Mouse (Mus musculus): ENCODE results near the gene Duox1. TPM values are rescaled to one million over a fixed set of nuclear protein-coding genes. Genes with fewer than 3 reads are reported as not detected.
A peak's percentile ranks its signal among the peaks of the same experiment; 100 is the strongest.

Duox1 gene
- total and polyA plus RNA-seq, 2 experiments from 2014 or later, result 0.10 to 0.14 TPM

GRCm38 (mm10) chr2:122297271-122298095, 18.0 kb upstream of the Duox1 start:
- Histone ChIP-seq H3K36me3 (ENCODE audit: insufficient read depth, low read length) (no peaks in the 10 kb centered on the region), H3K27me3 (ENCODE audit: insufficient read depth, low read length) (peaks cover 46% of the 10 kb centered on the region), H3K4me1 (ENCODE audit: insufficient read depth, low read length) (peaks cover 29% of the 10 kb centered on the region), H3K9ac (replicated peaks; ENCODE audit: low read length) (no peak overlapping the region), H3K4me3 (ENCODE audit: low read length) (peak overlapping the region; percentile 25), H3K27ac (no peak overlapping the region), H3K4me2 (ENCODE audit: low read depth, low read length) (peak overlapping the region; percentile 50), H3K9me3 (ENCODE audit: low read length) (no peaks in the 10 kb centered on the region)
- no peak for TF ChIP-seq CTCF (IDR thresholded peaks at IDR 0.05; ENCODE audit: low read depth)
- ATAC-seq, result no peak
- DNase-seq (ENCODE audit: low spot score), result no peak
- WGBS, result under 1% methylated on average over 35 of the region's 35 CpGs

DNA sequence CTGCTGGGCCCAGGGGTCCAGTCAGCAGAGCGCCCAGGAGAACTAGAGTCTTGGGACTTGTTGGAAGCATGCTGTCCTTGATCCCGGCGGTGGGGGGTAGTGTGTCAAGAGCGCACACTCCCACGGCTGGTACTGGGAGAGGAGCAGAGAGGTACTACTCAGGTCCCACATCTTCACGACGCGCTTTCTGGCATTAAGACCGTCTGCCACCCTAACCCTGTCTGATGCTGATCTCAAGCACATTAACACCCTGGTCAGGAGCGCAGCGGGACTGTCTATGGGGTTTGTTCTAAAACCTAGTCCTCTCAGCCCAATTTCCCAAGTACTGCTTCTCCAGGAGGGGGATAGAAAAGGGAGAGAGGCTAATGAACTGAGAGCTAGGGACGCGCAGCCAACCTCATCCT, 17.4 kb upstream of the Duox1 start, which contains the start of gene Duox2:
Gene Duox2, minus strand, starts transcription at position 354 of the 404 bp plus-strand sequence.
- Histone ChIP-seq H3K4me3 (ENCODE audit: low read length) (peak within 1 kb of the TSS; percentile 25), H3K4me1 (ENCODE audit: insufficient read depth, low read length) (peaks cover 29% of the 10 kb centered on the region), H3K27ac (no peak within 1 kb of the TSS), H3K36me3 (ENCODE audit: insufficient read depth, low read length) (no peaks in the 10 kb centered on the region), H3K9ac (replicated peaks; ENCODE audit: low read length) (no peak within 1 kb of the TSS), H3K4me2 (ENCODE audit: low read depth, low read length) (peak within 1 kb of the TSS; percentile 50), H3K9me3 (ENCODE audit: low read length) (no peaks in the 10 kb centered on the region), H3K27me3 (ENCODE audit: insufficient read depth, low read length) (peaks cover 44% of the 10 kb centered on the region)
- no peak for TF ChIP-seq CTCF (IDR thresholded peaks at IDR 0.05; ENCODE audit: low read depth)
- WGBS, result 4% methylated on average over 13 of the region's 13 CpGs
- DNase-seq (ENCODE audit: low spot score), result no peak
- ATAC-seq, result no peak

- ATAC-seq, result no peak
- Histone ChIP-seq H3K36me3 (ENCODE audit: insufficient read depth, low read length) (no peaks in the 10 kb centered on the region), H3K4me1 (ENCODE audit: insufficient read depth, low read length) (peaks cover 29% of the 10 kb centered on the region), H3K4me2 (ENCODE audit: low read depth, low read length) (peak within 1 kb of the TSS; percentile 50), H3K9ac (replicated peaks; ENCODE audit: low read length) (no peak within 1 kb of the TSS), H3K4me3 (ENCODE audit: low read length) (peak within 1 kb of the TSS; percentile 25), H3K9me3 (ENCODE audit: low read length) (no peaks in the 10 kb centered on the region), H3K27ac (no peak within 1 kb of the TSS), H3K27me3 (ENCODE audit: insufficient read depth, low read length) (peaks cover 39% of the 10 kb centered on the region)
- peak; percentile 7 for DNase-seq (ENCODE audit: low spot score)
- TF ChIP-seq CTCF (IDR thresholded peaks at IDR 0.05; ENCODE audit: low read depth), result no peak
- under 1% methylated on average over 43 of the region's 43 CpGs for WGBS
These were observed 16.6 kb upstream of the Duox1 start, which contains the start of gene Duoxa2 for GRCm38 (mm10) chr2:122298596-122299490. TSS of gene Duoxa2 (plus strand) at chr2:122298900.

- no peak overlapping the region for H3K4me3 ChIP-seq (ENCODE audit: low read length)
- H3K9me3 ChIP-seq (ENCODE audit: low read length), result no peaks in the 10 kb centered on the region
- no peak overlapping the region for H3K27ac ChIP-seq
- H3K9ac ChIP-seq (replicated peaks; ENCODE audit: low read length), result no peak overlapping the region
- ATAC-seq (no peak), DNase-seq (ENCODE audit: low spot score) (no peak)
- TF ChIP-seq CTCF (IDR thresholded peaks at IDR 0.05; ENCODE audit: low read depth), result no peak
- 0 out of 2 replicates have a peak overlapping the region, but pooled peaks have one; percentile 89 for H3K4me2 ChIP-seq (ENCODE audit: low read depth, low read length)
- H3K27me3 ChIP-seq (ENCODE audit: insufficient read depth, low read length), result peaks cover 36% of the 10 kb centered on the region
- H3K36me3 ChIP-seq (ENCODE audit: insufficient read depth, low read length), result no peaks in the 10 kb centered on the region
- WGBS, result 12% methylated on average over 14 of the region's 14 CpGs
- H3K4me1 ChIP-seq (ENCODE audit: insufficient read depth, low read length), result peaks cover 29% of the 10 kb centered on the region
These were observed 15.4 kb upstream of the Duox1 start for GRCm38 (mm10) chr2:122299911-122300655.

- no peak for TF ChIP-seq CTCF (IDR thresholded peaks at IDR 0.05; ENCODE audit: low read depth)
- H3K4me2 ChIP-seq (ENCODE audit: low read depth, low read length), result peak overlapping the region; percentile 89
- DNase-seq (ENCODE audit: low spot score), result no peak
- H3K27me3 ChIP-seq (ENCODE audit: insufficient read depth, low read length), result peaks cover 33% of the 10 kb centered on the region
- H3K9me3 ChIP-seq (ENCODE audit: low read length), result no peaks in the 10 kb centered on the region
- H3K27ac ChIP-seq, result no peak overlapping the region
- peaks cover 29% of the 10 kb centered on the region for H3K4me1 ChIP-seq (ENCODE audit: insufficient read depth, low read length)
- peak overlapping the region; percentile 43 for H3K4me3 ChIP-seq (ENCODE audit: low read length)
- H3K36me3 ChIP-seq (ENCODE audit: insufficient read depth, low read length), result no peaks in the 10 kb centered on the region
- ATAC-seq, result no peak
- 7% methylated on average over 14 of the region's 14 CpGs for WGBS
- no peak overlapping the region for H3K9ac ChIP-seq (replicated peaks; ENCODE audit: low read length)
These were observed 14.8 kb upstream of the Duox1 start for GRCm38 (mm10) chr2:122300656-122301020.
